Mouse (Mus musculus): ENCODE results near the gene Mpped2.

The Mpped2 gene

DNA sequence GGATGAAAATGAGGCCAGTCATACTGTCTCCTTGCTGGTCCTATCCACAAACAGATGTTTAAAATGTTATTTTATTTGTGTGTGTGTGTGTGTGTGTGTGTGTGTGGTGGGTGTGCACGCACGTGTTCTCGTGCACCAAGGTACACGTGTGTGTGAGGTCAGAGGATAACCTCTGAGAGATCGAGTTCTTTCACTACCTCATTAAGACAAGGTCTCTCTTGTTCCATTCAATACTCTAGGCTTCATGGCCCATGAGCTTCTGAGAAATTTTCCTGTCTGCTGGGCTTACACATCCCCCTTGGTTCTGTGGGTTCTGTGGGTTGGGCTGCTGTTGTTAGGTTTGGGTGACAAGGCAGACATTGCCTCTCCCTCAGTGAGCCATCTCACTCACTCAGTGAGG lies 12.6 kb downstream of the Mpped2 start:
- no peak for DNase-seq (ENCODE audit: low spot score)

DNA sequence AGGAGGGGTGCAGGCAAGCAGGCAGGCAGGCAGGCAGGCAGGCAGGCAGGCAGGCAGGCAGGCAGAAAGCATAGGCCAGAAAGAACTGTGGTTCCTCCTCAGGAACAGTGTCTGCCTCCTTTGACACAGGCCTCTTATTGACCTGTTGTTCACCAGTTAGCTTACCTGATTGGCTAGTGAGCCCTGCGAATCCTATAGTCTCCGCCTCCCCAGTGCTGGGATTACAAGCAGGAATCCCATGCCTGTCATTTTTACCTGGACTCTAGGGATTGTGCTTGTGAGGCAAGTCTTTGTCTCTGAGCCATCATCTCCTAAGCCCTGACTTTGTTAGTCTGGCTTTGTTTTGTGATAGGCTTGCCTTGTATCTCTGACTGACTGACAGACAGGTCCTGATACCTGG lies 14.1 kb downstream of the Mpped2 start:
- DNase-seq (ENCODE audit: low spot score): no peak

DNA sequence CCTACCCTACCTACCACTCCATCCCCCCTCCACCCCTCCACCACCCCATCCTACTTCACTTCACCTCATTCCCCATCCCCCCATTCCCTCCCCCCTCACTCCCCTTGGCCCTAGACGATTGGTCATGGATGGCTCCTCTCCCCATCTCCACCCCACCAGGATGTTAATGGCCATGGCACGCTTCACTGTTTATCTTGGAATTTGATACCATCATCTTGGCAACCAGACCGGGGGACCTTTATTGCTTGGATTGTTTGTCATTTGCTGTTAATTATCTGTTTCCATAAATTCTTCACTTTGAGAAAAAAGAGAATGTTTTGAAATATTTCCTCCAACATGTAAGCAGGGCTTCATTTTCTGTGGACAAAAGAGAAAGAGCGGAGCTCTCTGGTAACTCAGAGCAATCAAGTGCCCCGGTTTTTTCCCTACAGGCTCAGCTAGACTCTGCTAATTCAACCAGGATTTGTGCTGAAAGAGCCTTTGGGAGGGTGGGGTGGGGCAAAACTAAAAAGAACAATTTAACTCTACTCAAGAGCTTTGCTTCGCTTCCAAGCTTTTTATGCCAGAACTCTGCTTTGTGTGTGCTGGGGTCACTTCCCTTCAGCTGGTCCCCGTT lies 17.9 kb downstream of the Mpped2 start:
- no peak for DNase-seq (ENCODE audit: low spot score)

DNA sequence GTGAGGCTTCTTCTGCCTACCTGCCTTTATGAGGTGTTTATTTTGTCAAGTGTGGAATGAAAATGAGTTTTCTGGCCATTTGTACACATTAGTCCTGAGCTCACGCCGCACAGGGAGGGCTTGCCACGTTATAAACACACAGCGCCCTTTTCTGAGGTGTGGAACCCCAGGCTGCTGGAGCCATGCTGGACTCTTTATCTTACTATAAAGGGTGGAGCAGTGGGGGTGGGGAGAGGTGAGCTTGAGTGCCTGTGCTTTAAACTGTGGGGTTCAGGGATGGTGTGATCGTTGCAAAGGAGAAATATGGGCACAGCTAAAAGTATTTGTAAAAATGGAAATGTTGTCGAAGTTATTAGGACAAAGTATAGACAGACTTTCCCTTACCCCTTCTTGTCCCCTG lies 18.4 kb downstream of the Mpped2 start:
- no peak for DNase-seq (ENCODE audit: low spot score)

DNA sequence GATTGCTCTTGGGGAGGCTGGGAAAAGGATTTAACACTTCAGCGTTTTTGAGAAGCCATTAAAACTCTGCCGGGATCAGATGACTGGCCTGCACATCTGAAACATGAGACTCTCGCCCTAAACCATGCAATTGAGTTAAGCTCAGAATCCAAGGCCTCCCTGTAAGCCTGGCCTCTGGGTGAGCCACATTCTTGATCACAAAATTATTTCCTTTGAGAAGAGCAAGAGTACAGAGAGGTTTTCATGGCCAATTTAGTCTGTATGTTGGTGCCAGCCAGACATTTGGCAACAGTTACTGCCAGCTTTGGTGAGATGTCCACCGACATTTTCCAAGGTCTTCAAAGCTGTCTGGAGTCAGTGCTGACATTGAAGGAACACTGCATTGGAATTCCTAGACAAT lies 20.1 kb downstream of the Mpped2 start:
- no peak for DNase-seq (ENCODE audit: low spot score)

DNA sequence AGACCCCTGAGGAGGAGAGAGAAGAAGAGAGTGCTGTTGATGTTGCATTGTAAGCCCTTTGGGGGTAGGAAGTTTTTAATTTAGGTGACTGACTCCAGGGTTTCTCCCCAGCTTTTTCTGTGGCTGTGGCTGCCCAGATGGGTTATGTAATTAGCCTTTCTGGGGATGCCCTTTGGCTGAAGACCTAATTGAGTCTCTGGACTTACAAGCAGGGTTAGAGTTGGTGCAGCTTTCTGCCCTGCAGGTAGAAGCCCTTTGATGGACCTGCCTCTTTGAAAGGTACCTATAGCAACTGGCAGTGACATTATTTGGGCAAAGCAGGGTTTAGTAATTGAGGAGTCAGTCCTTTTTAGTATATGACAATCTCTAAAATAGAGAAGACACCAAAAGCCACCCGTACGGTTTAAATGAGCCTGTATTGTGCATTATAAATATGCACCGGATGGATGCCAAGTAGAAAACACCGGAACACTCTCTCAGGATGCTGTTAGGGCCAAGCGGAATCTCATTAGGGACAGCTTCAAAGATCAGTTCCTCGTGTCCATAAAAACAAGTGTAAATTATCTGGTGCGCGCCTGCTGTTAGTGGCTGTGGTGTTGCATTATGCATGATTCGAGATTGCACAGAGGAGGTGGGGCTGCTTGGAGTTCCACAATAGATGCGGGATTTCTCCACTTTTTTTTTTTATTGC lies 22.8 kb downstream of the Mpped2 start:
- DNase-seq (ENCODE audit: low spot score): no peak

DNA sequence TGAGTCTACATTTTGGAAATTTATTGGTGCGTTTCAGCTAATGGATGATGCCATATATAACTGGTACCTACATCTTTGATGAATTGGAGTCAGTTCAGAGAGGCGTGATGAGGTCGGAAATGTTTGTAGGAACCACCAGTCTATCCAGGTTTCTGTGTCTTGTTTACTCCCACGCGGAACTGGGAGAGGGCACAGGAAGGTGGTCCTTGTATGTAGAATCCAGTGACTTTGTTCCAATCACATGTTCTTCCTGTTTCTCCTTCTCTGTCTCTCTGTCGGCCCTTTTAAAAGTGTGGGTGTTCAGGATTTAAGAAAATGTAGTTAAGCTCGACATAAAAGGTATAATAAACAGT lies 23.3 kb downstream of the Mpped2 start:
- DNase-seq (ENCODE audit: low spot score): no peak

DNA sequence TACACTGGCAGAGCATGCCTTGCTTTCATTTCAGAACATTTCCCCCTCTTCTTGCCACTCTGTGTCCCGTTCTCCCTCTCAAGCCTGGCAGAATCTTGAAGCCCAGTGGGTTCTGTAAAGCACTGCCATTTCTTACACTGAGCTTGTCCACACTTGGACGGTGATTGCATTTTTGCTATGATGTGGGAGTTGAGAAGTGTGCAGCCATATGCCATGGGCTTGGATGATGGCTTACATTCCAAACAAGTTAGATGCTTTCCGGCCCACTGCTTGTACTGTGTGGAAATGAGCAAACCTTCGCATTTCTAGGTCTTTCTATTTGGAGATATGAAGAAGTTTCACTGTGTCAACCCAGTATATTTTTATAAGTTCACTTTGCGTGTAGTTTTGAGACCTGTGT lies 25.8 kb downstream of the Mpped2 start:
- no peak for DNase-seq (ENCODE audit: low spot score)

DNA sequence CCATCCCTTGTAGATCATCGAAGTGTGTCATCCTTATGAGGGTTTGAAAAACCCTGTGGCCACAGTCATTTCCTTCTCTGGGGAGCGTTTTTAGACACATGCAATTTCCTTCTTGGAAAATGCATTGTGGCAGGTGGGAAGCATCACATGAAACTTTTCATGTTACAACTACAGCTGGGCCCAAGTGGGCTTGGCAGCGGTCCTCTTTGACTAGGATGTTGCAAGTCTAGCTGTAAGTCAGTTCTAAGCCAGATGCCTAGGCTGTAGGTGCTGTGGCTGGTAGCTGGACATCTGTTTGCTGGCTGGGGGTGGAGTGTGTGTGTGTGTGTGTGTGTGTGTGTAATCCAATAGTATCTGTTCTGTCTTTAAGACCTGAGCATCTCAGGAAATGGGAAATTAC lies 26.4 kb downstream of the Mpped2 start:
- DNase-seq (ENCODE audit: low spot score): no peak

DNA sequence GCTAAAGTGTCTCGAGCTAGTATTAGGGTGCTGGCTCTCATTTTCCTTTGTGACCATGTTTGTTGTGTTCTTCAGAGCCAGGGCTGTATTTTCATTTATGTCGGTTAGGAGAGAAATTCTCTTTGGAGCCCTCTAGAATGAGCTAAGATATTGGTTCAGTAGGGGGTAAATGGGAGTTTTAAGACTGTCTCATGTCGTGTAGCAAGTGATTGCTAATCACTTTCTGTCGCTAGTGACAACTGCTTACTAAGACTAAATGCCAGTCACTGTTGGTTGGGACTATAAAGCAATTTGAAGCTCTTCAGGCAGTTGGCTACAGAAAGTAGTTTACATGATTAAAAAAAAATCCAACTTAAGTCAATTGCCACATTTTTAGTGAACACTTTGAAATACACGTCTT lies 27.6 kb downstream of the Mpped2 start:
- no peak for DNase-seq (ENCODE audit: low spot score)

DNA sequence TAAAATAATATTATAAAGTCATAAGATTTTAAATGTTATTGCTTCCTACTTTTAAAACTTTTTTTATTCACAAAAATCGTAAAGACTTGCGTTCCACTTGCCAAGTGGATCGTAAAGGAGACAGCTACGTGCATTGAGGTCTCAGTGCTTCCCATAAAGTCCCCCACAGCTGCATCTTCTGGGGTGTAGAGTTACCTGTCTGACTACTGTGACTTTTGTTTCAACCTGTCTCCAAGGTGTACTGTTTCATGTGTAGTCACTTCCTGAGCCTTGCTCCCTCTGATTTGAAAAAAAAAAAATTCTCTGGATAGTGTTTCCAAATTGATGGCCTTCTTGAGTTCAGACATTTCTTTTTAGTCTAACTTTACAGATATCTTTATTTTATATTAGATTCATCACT lies 29.0 kb downstream of the Mpped2 start:
- no peak for DNase-seq (ENCODE audit: low spot score)

DNA sequence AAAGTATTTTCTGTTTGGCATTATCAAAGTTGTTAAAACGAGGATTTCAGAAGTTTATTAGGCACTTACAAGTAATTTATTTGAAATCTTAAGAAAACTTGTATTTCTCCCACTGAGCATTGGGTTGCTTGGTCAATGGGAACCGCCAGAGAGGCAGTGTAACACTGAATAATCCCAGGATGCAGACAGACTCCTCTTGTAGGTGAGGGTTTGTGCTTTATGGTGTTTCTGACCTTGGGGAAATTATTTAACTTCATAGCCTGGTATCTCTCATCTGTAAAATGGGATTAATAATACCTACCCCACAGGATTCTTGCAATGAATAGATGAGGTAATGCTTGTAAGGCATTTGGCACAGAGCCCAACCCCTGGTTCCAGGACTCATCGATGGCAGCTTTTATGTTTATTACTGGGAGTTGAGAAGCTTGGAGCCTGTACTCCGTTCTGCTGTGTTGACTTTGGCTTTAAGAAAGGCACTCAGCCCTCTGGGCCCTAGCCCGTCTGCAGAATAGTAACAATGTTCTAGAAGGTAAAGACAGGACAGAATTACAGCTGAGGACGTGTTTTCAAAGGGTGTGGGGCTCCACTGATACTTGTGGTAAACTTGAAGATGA lies 37.0 kb downstream of the Mpped2 start:
- DNase-seq (ENCODE audit: low spot score): no peak

DNA sequence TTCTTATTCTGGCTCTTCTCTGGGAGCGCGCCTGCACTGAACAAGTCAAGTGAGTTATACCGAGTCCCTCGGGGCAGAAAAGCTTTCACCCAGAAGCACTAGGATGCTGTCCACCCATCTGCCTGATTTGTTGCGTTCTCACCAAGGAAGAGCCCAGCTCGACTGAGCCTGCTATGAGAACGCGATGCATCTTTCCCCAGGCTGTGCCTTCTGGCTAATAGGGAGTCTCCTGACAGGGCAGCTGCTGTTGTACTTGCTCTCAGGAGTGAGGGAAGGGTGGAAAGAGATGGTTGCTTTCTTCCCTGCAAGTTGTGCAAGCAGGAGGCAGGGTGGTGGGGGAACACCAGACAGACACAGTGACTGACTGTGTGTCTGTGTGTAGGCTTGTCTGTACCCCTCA lies 37.5 kb downstream of the Mpped2 start:
- no peak for DNase-seq (ENCODE audit: low spot score)

DNA sequence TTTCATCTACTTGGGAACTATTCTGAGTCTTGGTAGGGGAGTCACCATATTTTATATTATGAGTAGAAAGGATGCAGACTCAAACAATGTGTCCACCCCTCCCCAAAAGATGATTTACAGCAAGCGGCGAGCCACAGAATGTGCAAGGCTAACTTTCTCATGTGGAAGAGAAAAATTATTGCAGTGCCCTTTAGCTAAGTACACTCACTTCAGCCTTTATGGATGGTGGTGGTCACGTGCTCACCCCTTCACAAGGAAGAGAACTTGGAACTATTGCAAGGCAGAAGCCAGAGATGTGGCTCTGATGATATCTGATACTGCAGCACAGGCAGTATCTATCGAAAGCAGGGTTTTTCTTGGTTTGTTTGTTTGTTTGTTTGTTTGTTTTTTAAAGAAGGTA lies 38.4 kb downstream of the Mpped2 start:
- DNase-seq (ENCODE audit: low spot score): no peak

DNA sequence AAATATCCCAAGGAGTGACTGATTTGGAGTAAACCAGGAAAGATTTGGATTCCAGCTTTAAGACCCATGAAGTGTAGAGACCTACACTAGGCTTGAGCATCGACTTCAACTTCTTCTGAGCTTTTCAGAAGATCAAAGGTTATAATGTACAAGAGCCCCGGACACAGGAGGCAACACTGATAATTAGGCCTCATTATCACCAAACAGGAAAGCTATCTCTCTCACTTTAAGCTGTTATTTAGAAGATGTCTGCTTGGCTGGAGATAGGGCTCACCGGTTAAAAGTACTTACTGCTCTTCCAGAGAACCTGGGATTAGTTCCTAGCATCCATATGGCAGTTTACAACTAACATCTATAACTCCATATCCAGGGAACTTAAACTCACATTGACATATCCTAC lies 39.1 kb downstream of the Mpped2 start:
- peak; percentile 22 for DNase-seq (ENCODE audit: low spot score)

DNA sequence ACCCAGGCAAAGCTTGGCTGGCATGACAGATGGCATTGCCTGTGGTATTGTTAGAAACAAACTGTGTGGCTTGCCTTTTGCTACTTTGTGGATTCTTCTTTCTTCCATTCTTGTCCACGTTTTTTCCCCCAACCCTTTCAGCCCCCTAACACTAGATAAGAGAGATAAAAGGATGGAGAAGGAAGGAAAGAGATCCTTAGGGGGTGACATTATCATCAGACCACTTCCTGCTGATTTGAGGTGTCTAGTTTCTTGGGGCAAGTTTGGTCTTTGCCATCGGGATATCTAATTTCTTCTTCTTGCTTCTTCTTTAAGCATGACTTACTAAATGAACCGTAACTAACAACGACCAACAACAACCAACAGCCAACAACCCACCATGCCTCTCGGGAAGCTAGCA lies 40.3 kb downstream of the Mpped2 start:
- DNase-seq (ENCODE audit: low spot score): no peak

DNA sequence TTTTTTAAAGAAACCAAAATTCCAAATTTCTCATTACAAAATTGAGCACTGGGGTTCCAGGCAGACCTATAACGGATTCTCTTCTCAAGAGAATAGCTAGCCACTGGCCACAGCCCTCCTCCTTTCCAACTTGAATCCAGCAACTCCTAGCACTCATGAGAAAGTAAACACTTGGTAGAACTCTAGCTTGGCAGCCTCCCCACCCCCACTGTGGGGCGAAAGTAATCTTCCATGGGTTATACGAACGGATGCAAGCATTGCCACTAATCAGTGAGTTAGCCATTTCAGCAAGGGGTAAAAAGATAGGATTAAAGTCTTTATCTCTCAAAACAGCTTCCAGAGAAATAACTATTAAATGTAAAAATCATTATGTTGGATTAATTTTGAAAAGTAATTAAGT lies 40.9 kb downstream of the Mpped2 start:
- DNase-seq (ENCODE audit: low spot score): no peak

DNA sequence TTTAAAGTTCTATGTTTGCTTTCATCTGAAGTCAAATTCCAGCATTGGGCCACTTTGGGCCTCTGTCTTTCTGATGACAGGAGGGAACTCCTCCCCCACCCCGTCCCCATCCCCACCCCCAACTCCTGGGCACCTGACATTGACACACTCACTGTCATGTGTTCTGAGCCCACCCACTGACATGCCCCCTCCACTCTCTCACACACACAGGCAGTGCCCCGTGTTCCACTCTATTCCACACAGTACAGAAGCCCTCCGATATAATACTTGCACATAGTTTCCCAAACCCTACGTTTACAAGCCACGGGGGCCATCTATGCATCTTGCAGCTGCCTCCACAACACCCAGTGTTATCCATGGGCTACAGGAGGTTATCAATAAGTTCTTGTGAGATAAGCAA lies 42.1 kb downstream of the Mpped2 start:
- DNase-seq (ENCODE audit: low spot score): no peak

DNA sequence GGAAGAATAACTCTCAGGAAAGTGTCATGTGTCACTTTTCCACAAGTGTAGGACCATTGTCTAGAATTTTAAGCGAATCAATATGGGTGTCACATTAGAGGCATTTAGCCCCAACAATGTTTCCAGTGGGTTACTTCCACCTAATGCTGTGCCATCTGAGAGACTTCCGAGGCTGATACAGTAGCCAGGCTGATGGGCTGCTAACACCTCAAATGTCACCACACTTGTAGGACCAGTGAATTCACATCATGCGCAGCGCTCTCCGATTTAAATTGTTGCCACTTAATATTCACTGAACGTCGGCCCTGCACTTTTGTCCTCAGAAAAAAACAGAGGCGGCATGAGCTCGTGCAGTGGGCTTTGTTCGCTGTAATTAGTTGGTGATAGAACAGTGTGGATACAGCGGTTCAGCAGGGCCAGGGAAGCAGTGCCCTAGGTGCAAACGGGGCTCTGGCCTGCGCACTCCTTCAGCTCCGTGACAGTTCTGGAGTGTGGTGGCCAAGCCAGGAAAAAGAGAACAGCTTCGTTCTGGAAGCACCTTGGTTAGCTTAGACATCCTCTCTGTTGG lies 42.8 kb downstream of the Mpped2 start:
- DNase-seq (ENCODE audit: low spot score): no peak

DNA sequence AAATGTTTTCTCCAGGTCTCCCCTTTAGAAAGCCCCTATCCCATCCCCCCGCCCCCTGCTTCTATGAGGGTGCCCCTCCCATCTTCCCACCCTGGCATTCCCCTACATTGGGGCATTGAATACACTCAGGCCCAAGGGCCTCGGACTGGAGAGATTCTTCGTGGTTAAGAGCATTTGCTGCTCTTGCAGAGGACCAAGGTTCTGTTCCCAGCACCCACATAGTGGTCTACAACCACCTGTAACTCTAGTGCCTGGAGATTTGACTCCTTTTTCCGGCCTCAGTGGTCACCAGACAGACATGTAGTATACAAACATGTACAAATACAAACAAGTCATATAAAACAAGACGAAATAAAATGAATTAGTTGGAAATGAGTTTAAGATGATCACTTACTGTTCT lies 45.9 kb downstream of the Mpped2 start:
- DNase-seq (ENCODE audit: low spot score): no peak

DNA sequence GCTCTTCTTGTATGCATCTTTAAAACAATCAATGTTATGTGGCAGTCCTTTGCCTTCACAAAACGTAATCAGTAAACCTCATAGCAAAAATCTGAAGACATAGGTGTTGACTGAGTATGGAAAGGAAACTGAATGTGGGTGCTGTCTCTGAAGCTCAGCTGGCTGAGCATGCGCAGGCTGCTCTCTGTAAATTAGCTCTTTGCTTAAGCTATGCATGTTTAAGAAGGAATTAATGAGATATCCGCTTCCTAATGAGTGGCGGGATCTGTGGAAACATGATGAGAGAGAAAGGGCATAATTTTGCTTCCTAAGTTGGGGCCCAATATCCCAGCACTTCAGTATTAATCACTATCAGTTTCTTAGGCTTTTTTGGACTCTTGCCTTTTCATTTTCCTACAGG lies 51.0 kb downstream of the Mpped2 start:
- DNase-seq (ENCODE audit: low spot score): no peak

DNA sequence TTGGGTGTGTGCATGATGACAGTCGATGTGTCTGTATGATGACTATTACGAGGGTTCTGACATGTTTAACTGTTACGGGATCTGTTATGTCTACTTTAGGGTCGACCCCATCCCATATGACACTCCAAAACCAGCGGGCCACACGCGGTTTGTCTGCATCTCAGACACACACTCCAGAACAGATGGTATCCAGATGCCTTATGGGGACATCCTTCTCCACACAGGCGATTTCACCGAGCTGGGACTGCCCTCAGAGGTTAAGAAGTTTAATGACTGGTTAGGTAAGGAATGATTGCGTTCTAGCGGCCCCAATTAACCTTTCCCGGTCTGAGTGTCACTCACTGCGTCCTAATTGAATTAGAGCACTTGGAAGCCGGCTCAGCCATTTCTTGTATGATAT lies 51.5 kb downstream of the Mpped2 start:
- DNase-seq (ENCODE audit: low spot score): no peak

DNA sequence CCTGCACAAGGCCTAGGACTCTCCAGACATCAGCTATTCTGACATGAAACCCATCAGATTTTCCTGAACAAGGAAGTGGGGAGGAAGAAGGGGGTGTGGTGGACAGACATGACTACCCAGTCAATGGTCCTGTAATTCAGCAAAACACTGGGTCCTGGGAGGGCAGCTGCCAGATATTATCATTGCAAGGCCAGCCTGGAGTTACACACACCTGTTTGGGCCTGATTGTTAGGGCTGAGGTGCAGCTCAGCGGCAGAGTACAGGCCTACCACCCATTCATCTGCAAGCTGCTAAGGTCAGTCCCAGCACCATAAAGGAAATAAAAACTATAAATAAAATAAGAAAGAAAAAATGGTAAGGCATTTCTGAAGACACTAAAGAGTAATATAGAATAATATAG lies 52.3 kb downstream of the Mpped2 start:
- no peak for DNase-seq (ENCODE audit: low spot score)

DNA sequence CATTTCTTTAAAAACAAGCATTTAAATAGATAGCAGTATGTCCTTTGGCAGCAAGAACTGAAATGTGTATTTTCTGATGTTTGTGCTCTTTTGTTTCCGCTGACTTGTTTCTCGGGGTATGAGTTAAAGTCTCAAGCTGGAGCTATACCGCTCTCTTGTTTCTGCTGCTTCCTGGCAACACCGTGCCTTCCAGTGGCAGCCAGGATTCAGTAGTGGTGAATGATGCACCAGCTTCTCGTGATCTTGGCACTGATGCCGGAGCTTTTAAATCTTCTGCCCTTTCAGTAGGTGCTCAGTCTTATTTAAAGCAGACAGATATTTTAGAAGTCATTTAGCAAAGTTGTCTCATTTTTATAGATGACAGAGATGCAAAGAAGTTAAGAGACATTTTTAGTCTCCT lies 53.1 kb downstream of the Mpped2 start:
- no peak for DNase-seq (ENCODE audit: low spot score)

Data from c-Kit-positive CD71-positive TER-119-positive erythroid progenitor cells, embryonic 14.5 days (primary cell).